Mouse (Mus musculus) regulatory T cell (primary cell): ENCODE data around the gene Zfp78.

ENCODE experiments used
- in situ Hi-C: fragments of 300-600 bp; cut with MboI, MseI; formaldehyde crosslinking; loops from one replicate; pipeline ENCODE4 v1.15.1; 2025; ENCODE audit warnings: high pct_unique_total_duplicates

Zfp78 gene

DNA sequence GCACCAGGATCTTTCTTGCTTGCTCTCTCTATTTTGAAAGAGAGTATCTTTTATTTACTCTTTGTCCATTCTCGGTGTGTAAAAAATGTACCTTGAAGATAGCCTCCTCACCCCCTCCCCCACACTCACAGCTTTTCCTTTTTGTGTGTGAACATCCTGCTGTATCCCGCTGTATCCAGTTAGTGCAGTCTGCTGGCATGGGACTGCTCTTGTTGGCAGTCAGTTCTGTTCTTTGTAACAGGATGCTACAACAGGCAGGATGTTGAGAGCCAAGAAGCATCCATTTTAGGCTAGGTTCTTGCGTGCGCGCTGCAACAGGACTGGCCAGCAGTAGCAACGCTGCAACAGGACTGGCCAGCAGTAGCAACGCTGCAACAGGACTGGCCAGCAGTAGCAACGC, 23.9 kb downstream of the Zfp78 start:
- in situ Hi-C loops = loop anchor here (10.0 to 25.0 kb wide), 3 partner anchors 102 to 1875 kb away; partner anchors contain the start of genes Ppp1r12c, Tnni3, Tnnt1 and Zfp667

DNA sequence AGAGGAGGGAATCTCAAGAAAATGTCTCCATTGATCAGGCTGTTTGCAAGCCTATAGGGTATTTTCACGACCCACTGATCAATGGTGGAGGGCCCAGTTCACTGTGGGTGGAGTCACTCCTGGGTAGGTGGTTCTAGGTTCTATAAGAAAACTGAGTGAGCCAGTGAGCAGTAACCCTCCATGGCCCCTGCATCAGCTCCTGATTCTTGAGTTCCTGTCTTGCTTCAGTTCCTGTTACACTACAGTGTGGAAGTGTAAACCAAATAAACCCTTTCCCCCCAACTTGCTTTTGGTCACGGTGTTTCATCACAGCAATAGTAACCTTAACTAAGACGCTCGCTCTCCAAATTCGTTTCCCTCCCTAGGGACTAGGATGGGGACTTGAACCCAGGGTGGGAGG, 25.9 kb downstream of the Zfp78 start:
- in situ Hi-C loops = loop anchor here (10.0 to 25.0 kb wide), 3 partner anchors 104 to 1877 kb away; partner anchors contain the start of genes Ppp1r12c, Tnni3, Tnnt1 and Zfp667

DNA sequence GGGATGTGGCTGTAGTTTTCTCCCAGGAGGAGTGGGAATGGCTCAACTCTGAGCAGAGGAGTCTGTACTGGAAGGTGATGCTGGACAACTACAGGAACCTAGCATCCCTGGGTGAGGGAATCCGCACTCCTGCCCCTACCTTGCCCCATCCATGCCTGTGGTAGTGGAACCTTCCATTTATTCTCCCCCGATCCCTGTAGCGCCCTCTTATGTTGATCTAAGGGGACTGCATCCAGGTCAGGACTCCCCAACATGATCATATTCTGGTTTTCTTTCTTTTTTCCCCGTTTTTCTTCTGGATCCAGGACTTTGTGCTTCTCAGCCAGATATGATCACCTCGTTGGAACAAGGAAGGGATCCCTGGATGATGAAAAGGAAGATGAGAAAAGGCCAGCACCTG, 26.4 kb downstream of the Zfp78 start:
- in situ Hi-C loops = loop anchor here (10.0 to 25.0 kb wide), 3 partner anchors 105 to 1877 kb away; partner anchors contain the start of genes Ppp1r12c, Tnni3, Tnnt1 and Zfp667

DNA sequence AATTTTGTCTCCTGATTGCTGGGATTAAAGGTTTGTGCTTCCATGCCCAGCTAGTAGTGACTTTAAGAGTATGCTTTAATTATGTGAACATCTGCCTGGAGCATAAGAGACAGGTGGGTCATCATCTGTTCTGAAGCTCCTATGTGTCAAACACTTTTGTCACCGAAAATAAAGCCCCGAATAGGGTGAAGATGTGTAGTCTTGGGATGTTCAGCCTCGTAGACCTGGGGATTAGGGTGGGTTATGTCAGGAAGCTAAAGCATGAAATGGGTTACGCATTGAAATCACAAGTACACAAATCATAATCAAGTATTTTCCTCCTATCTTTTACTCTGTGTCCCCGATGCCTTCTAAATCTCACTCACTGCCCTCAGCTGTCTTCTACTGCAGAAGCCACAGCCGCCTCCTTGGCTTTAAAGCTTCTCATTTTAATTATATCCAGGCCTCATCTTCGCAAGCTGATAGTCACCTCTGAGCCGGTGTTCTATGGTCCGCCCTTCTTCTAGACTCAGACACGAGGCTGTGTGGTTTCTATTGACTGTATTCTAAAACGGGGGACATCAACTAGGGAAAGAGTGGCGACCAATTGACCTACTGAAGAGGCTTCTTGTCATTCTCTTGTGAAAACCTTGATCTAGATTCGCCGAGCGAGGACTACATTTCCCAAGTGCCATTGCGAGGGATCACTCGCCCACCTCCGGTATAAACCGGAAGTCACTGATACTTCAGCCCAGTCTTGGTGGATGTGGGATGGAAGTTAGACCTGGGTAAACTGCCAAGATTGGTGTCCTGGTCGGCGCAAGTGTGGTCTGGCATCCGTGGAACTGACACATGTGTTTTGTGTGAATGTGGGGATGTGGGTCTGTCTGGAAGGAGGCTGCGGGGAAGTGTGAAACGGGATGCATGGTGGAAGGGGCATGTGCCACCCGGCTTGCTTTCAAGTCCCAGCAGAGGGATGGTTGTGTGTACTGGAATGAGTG, 35.2 kb downstream of the Zfp78 start, which contains the start of gene Smim17:
Gene Smim17 (plus strand): TSS at position 720 of the 980 bp plus-strand sequence.
- in situ Hi-C loops = loop anchor here (25.0 kb wide), 1 partner anchor 1886 kb away; the partner anchor contains the start of genes Ppp1r12c, Tnni3 and Tnnt1

DNA sequence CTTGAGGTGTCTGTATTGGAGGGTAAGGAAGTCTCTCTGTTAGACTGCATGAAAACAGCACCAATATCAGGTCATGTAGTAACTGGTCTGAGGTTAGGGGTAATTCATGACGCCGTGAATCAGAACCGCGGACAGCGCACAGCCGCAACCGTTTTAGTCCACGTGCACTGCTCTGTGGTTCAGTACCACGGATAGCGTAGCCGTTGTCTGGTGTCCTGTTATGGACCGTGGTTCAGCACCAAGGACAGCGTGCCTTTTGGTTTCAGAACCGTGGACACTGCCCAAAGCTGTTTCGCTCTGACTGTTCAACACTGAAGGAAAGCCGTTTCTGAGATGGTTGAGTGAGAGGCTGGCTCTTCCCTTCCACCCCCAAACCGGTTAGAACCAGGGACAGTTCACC, 47.0 kb downstream of the Zfp78 start, which contains the start of gene Gm20715:
Gene Gm20715 (plus strand): TSS at position 235 of the 400 bp plus-strand sequence.
- in situ Hi-C loops = no loop called here

DNA sequence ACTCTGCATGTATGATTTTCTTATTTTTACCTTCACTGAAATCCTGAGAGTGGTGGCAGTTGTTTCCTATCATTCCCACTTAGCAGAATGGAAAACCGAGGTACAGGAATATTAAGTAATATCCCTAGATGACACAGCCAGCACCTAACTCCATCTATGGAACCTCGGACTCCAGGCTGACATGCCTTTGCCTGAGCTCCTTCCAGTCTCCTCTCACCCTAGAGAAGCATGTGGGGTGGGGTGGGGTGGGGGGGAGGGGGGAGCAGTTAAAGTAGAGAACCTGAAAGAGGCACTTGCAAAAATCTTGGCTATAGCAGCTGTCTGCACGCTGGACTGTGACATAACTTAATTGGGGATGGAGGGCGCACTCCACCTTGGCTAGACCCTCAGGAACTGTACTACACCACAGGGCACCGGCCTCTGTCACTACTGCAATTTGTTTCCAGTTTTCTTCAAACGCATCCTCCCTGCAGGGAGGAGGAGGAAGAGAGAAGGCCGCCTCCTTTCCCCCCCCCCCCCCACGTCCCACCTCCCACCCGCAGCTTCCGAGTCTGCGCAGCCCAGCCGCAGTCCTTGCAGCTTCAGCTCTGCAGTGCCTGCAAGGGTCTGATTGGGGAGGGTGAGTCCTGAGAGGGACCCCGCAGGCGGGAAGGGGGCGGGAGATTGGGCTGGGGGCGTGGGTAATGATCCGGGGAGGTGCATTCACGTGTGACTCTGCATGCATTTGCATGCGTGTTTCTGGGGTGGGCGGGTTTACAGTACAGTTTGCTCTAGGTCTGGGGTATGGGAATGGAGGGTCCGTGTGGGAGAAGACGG, 51.8 kb downstream of the Zfp78 start:
- in situ Hi-C loops = loop anchor here (5.0 kb wide), 1 partner anchor 58 kb away; no protein-coding TSS in a partner anchor

DNA sequence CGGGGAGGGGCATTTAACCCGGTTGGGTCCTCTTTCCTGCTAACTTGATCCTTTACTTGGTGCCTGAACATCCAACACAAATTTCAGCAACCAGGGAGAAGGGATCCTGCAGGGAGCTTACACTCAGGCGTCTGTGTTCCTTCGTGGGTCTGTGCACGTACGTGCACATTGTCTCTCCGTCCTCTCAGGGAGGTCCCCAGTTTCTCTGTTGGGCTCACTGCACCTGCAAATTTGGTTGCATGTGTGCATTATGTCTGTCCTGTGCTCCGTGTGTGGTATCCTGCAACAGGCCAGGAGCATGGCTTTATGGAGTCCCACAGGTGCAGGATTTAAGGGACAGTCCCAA, 52.3 kb downstream of the Zfp78 start:
- in situ Hi-C loops = loop anchor here (5.0 kb wide), 1 partner anchor 58 kb away; no protein-coding TSS in a partner anchor

DNA sequence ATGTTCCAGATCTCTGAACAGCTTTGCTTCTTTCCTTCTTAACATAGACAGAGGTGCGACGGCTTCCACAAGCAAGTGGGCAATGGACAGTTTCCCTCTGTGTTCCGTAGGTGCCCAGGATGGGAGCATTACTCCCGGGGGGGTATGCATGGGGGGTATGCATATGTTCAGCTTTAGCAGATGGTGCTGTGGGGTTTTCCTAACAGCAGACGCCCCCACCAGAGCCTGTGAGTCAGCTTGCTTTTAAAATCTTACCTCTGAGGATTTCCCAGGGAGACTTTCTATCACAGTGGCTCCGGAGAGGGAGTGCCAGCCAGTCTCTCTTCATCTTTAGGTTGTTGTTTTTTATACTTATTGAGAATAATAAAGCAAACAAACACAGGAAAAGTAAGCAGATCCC, 56.8 kb downstream of the Zfp78 start:
- in situ Hi-C loops = loop anchor here (5.0 kb wide), 1 partner anchor 63 kb away; no protein-coding TSS in a partner anchor

DNA sequence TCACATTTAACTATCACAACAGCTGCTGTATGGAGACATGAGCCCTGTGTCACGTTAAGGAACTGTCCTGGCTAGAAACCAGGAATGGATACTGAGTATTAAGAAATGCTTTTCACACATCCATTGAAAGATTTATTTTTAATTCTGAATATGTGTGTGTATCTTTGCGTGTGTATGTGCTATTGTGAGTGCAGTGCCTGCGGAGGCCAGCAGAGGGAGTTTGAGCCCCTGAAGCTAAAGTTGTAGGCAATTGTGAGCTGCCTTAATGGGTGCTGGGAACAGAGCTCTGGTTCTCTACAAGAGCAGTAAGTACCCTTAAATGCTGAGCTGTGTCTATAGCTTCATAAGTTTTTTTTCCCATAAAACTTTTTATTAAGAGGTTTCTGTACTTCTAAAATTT, 66.3 kb downstream of the Zfp78 start:
- in situ Hi-C loops = no loop called here

DNA sequence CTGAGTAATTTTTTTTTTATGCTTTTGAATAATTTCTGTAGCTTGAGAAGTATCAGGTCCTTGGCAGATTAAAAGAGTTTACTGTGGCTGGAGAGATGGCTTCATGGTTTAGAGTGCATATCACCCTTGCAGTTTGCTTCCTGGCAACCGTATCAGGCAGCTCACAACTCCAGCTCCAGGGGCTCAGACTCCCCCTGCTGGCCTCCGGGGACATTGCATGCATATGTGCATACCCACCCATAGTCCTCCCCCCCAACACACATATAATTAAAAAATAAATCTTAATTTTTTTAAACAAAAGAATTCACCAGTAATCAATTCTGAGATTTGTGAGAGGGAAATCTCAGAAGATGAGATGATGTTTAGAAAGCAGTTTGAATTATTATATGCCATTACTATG, 67.3 kb downstream of the Zfp78 start:
- in situ Hi-C loops = loop anchor here (10.0 kb wide), 1 partner anchor 494 kb away; no protein-coding TSS in a partner anchor
